Mouse (Mus musculus) ovary, postnatal 14 days (tissue): ENCODE data around the gene Ubr7.

Experiments used
- DNase-seq: peaks from one replicate; pipeline ENCODE4 v3.0.0; 2022; ENCODE audit warnings: low spot score

Gene Ubr7

GRCm38 (mm10) chr12:102743036-102743588 is 14.7 kb upstream of the Ubr7 start:
- no peak for DNase-seq

GRCm38 (mm10) chr12:102743589-102744574 is 13.9 kb upstream of the Ubr7 start, which contains the start of the genes Moap1 and Tmem251:
Gene Moap1, minus strand, starts transcription at chr12:102743661.
Gene Tmem251, plus strand, starts transcription at chr12:102743762.
- DNase-seq = peak; percentile 80

- no peak for DNase-seq
Observed at GRCm38 (mm10) chr12:102744839-102745238, 12.9 kb upstream of the Ubr7 start.

GRCm38 (mm10) chr12:102748256-102748655 is 9.5 kb upstream of the Ubr7 start:
- no peak for DNase-seq

GRCm38 (mm10) chr12:102756304-102756703 is 1.5 kb upstream of the Ubr7 start:
- DNase-seq = no peak

- DNase-seq = no peak
Observed at GRCm38 (mm10) chr12:102757055-102757688, 595 bp upstream of the Ubr7 start.

GRCm38 (mm10) chr12:102758403-102758756 is 613 bp downstream of the Ubr7 start, which contains the start of gene Gm20604:
Gene Gm20604, minus strand, starts transcription at chr12:102758672.
- DNase-seq = no peak

- DNase-seq = no peak
Observed at GRCm38 (mm10) chr12:102758936-102759335, 1.2 kb downstream of the Ubr7 start.

GRCm38 (mm10) chr12:102761668-102762067 is 3.9 kb downstream of the Ubr7 start:
- no peak for DNase-seq

- no peak for DNase-seq
Observed at GRCm38 (mm10) chr12:102763696-102764095, 5.9 kb downstream of the Ubr7 start.

- no peak for DNase-seq
Observed at GRCm38 (mm10) chr12:102769000-102769399, 11.2 kb downstream of the Ubr7 start.

GRCm38 (mm10) chr12:102771601-102772000 is 13.8 kb downstream of the Ubr7 start:
- DNase-seq = no peak

GRCm38 (mm10) chr12:102772676-102773075 is 14.9 kb downstream of the Ubr7 start:
- no peak for DNase-seq

GRCm38 (mm10) chr12:102776035-102776434 is 18.3 kb downstream of the Ubr7 start:
- no peak for DNase-seq

GRCm38 (mm10) chr12:102778151-102778550 is 20.4 kb downstream of the Ubr7 start:
- DNase-seq = no peak

- no peak for DNase-seq
Observed at GRCm38 (mm10) chr12:102779452-102779851, 21.7 kb downstream of the Ubr7 start.

- DNase-seq = no peak
Observed at GRCm38 (mm10) chr12:102782841-102783240, 25.1 kb downstream of the Ubr7 start.

- DNase-seq = no peak
Observed at GRCm38 (mm10) chr12:102784899-102785592, 27.3 kb downstream of the Ubr7 start.

- DNase-seq = no peak
Observed at GRCm38 (mm10) chr12:102785593-102785985, 27.8 kb downstream of the Ubr7 start.

- no peak for DNase-seq
Observed at GRCm38 (mm10) chr12:102787927-102788326, 30.2 kb downstream of the Ubr7 start.

- DNase-seq = no peak
Observed at GRCm38 (mm10) chr12:102799528-102799927, 41.8 kb downstream of the Ubr7 start.

GRCm38 (mm10) chr12:102814858-102815257 is 57.1 kb downstream of the Ubr7 start:
- no peak for DNase-seq
